Mouse (Mus musculus): ENCODE measurements around the gene Cabp5.
"Not testable (repeated sequence)": the region's sequence is repeated elsewhere in the genome, so short reads cannot be mapped to it uniquely, and the experiment has no call there.

Gene Cabp5

GRCm38 (mm10) chr7:13397832-13398231 lies at the start of gene Cabp5:
Cabp5 (plus strand) TSS chr7:13398132.
- DNase-seq = no peak

DNA sequence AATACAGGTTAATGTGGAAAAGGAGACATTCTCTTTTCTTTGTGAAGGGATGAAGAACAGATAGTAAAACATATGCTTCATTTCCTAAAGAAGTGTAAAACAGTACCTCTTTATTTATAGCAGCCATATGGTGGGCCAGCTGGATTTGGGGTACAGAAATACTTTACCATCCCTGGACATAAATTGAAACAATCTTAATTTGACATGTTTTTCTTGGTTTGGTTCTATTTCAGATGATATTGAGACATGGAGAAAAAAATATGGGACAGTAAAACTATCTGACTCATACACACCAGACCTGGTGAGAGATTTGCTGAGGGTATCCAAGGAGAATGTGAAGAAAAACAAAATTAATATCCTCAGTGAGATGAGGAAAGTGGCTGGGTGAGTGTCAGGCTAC lies 42.0 kb upstream of the Cabp5 start:
- DNase-seq = no peak

DNA sequence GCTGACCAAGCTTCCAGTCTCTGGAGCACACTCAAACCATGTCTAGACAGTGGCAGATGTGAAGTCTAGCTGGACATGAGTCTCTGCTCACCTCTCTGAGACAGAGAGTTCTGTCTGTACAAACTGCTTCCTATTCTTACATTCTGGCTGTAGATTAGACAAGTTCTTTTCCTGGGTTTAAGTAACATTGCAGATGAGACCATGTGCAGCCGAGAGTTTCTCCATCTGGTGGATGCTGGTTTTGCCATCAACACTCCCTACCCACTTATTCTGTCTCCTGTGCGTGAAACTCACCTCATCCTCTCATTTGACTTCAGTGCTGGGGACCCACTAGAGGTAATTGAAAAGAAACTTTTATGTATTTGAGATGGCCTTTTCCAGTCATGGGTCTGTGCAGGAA lies 17.3 kb upstream of the Cabp5 start:
- no peak for DNase-seq

DNA sequence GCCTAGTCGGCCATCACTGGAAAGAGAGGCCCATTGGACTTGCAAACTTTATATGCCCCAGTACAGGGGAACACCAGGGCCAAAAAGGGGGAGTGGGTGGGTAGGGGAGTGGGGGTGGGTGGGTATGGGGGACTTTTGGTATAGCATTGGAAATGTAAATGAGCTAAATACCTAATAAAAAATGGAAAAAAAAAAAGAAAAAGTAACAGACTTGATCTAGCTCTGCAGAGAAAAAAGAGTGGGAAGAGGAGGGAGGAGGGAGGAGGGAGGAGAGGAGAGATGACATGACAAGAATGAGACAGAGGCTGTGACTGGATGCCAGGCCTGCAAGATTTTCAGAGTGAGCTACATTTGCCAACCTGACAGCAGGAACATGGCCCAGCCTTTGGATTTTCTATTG lies 52.6 kb downstream of the Cabp5 start, which contains the start of gene Bsph1:
Gene Bsph1 (plus strand): TSS at position 301 of the 400 bp plus-strand sequence.
- not testable (repeated sequence) for DNase-seq

All from cerebellum, adult 18-20 months (tissue).